Mouse (Mus musculus) right cerebral cortex, postnatal 4 days (tissue): ENCODE results near the gene Nudt1.
A peak's percentile ranks its signal among the peaks of the same experiment; 100 is the strongest.

ENCODE experiments used
- DNase-seq: peaks from one replicate; pipeline ENCODE4 v3.0.0-alpha.2; 2022

The Nudt1 gene

DNA sequence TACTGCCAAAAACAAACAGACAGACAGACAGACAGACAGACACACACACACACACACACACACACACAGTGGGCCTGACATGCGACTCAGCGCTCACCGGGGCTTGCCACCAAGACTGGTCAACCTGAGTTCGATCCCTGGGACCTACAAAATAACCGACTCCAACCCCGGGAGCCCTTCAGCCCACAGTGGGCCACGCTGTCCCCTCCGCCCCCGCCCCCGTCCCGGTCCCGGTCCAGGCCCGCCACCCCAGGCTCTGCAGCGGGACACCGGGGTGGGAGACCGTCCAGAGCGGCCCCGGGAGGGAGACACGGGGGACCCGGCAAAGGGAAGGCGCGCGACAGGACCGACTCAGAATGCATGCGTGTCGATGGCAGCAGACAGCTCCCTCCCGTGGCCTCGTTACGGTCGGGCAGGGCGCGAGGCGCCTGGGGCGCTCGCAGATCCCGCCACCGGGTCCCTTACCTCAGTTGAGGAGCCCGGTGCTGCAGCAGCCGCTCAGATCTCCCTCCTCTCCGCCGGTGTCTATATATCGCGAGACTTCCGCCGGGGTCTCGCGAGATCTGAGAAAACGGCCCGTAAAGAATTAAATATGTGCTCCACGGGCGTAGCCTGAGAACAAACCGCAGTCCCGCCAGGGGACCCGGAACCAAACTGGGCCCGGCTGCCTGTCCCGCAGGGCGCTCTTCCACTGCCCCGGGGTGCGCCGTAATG is at the start of gene Nudt1, which contains the start of gene Mad1l1:
Nudt1 (plus strand) TSS at position 615 of the 714 bp plus-strand sequence.
Mad1l1 (minus strand) TSS at position 511 of the 714 bp plus-strand sequence.
- peak; percentile 85 for DNase-seq

DNA sequence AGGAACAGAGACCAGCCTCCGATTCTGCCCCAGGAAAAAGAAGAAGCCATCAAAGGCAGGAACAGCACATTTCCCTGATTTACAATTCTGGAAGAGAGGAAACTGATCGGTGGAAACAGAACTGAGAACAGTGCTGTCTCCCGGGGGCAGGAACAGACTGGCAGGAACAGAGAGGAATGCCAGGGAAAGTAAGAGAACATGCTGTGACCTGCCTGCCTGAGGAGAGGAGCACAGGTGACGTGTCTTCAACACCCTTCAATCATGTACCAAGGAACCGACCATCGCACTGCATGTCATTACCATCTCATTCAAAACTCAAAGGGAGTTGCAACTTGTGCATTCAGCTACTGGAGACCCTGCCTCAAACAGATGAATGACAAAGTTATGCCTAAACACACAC is 44.7 kb upstream of the Nudt1 start:
- no peak for DNase-seq

DNA sequence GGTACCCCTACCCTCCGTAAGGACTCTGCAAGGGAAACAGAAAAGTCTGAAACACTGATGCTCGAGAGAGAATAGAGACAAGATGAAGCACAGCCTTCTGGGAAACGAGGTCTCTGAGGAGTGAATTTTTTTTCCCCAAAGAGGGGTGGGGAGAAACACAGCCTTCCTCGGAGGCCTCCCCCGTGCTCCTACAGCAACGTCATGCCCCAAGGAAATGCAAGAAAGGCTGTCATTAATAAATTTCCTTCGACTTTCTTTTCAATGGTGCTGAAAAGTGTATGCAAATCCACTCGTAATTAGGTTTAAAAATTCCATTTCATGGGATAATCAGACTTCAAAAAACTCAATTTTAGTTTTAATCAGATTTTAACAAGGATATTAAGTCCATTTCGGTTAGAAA is 41.3 kb upstream of the Nudt1 start:
- DNase-seq = no peak

DNA sequence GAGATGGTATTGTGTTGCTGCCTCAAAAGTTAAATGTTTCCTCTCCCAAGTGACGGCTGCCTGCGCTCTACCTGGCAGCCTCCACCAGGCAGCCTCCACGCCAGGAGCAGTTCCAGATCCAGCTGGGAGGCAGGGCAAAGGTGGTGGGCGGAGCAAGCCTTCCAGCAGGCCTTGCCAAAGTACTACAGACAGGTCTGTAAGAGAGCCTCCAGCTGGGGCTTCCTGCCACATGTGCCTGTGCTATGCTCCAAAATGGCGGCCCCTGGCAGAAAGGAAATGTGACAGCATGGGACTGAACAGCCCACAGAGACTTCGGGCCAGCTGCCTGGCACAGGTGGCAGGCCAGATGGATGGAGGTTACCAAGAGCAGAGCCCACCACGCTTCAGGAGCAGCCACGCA is 39.1 kb upstream of the Nudt1 start:
- no peak for DNase-seq

DNA sequence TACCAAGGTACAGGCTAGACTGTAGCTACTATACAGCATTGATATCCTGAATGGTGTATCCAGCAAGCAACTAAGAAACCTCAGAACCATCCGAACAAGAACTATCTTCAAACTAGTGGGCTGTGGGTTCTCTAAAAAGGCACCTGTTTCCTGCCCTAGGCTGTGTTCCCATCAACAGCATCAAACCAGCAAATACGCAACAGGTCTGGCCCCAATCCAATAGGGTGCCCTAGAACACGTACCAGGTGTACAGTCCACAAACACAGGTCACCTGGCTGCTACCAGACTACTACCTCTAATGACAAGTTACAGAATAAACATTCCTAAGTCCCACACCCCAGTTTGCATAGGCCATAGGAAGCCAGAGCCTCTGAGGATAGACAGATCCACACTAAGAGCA is 38.6 kb upstream of the Nudt1 start:
- no peak for DNase-seq

DNA sequence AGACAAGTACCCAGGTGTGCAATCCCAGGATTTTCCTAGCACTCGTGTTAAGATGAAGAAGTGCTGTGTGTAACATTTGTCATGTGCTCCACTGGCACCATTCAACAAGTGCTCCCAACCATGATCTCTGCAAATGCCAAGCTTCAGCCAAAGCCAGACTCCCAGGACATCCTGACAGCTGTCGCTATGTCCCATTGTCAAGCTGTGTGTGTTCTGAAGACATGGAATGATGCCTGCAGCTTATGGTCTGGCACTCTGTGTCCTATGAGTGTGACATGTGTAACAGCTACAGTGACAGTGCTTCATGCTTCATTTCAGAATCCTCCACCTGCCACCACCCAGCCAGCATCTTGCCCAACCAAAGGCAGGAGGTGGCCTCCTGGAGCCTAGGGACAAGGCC is 37.4 kb upstream of the Nudt1 start:
- DNase-seq = no peak

DNA sequence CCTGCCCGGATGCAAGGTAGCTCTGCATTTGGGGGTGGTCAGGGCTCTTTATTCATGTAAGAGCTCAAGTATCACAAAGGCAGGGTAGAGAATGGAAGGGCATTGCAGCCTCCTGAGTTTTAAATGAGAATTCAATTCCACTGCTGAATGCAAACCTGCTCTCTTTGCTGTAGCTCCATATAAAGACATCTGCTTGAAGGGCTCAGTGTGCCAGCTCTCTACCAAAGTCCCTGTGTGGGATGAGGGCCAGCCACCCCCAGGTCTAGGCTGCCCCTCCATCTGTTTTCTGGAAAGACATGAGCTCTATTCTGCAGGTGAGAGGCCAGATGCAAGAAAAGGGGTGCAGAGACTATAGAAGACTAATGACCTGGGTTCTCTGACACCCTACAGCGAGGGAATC is 36.7 kb upstream of the Nudt1 start:
- no peak for DNase-seq

DNA sequence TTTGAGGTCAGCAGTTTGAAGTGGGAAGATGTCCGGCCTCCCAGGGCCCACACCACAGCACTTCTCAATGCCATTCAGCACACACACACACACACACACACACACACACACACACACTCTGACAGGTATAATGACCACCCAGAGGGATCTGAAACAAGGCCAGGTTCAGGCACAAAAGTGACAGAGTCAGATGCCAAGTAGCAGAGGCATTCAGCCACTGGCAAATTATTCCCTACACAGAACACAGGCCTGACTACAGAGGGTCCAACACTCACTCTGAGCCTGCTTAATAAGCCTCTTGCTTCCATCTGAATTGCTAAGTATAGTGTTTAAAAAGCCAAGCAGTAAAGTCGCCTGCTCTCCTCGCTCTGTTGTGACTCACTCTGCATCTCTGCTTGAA is 33.2 kb upstream of the Nudt1 start:
- DNase-seq = no peak

DNA sequence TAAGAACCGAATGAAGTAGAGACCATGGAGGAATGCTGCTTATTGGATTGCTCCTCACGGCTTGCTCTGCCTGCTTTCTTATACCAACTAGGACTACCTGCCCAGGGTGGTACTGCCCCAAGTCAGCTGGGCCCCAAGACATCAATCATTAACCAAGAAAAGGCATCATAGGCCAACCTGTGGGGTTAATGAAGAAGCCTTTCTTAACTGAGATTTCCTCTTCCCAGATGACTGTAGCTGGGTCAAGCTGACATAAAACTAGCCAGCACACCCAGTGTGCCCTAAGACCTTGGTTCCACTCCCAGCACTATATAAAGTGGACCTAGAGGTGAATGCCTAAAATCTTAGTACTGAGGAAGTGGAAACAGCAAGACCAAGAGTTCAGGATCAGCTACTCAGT is 32.3 kb upstream of the Nudt1 start:
- DNase-seq = no peak

DNA sequence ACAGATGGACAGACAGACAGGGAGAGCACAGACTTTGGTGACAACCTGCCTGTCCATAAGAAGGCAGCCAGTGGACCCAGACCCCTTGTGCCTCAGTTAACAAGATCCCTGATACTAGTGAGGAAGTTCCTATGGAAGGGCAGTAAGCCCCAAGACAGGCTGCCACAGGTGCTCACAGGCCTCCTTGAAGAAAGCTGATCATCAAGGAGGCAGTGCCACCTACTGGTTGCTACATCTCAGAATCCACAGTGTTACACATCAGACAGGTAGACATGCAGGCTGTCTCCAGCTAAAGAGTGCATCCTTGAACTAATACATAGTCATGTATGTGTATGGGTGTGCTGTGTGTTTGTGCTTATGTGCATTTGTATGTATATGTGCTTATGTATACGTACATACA is 29.3 kb upstream of the Nudt1 start:
- DNase-seq = peak; percentile 60

DNA sequence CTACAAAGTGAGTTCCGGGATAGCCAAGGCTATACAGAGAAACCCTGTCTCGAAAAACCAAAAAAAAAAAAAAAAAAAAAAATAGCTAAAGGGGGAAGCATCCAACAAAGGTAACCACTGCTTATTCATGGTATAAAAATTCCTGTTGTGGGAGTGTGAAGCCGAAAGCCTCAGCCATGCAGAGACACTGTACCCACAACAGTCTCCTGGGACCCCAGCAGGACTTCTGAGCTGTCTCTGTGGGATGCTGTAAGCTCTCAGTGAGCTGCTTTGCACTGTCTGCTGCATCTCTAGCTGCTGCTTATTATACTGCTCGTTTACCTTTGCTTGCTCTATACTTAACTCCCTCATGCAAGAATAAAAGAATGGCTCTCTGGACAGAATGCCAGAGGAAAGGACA is 23.2 kb upstream of the Nudt1 start:
- no peak for DNase-seq

DNA sequence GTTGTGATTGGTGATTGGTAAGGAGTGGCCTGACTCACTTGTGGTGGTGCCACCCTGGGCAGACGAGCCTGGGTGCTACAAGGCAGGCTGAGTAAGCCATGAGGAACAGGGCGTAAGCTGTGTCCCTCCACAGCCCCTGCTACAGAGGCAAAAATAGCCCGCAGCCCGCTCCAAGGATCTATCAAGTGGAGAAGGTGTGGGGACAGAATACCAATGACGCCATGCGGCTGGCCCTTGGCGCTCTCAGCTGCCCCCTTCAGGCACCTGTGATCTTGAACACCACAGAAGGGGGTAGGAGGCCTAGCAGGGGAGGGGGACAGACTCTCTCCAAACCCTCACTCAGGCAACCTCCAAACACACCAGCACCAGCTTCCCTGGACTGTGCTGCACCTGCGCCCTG is 15.4 kb upstream of the Nudt1 start:
- DNase-seq = peak; percentile 25

DNA sequence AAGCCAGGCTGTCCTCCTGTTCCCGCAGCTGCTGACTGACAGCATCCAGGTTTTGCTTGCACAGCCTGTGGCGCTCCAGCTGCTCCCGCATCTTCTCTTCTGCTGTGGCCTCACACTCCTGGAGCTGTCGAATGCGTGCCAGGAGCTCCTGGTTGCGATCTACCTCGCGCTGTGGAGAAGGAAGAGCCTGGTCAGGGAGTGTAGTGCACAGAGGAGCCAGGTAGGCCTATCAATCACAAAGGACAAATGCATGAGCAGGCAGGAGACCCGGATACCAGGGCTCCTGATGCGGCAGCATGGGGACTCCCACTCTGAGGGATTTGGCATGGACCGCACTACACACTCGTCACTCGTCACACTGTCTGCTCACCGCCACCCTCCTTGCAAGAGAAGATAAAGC is 13.9 kb upstream of the Nudt1 start:
- no peak for DNase-seq

DNA sequence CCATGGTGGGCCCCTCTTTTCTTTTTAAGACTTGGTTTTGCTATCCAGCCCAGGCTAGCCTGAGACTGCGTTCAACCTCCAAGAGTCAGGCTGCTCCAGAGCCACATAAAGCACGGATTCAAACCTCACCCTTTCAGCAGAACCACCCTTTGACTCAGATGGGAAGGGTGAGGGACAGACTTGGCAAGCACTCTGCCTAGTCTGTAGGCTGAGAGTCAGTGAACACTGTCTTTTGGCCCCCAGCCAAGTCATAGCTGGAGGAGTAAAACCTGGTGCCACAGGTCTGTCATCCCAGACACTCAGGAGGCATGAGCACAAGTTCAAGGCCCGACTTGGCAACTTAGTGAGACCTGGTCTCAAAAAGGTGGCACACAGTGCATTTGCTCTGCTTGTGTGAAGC is 4.7 kb upstream of the Nudt1 start:
- DNase-seq = no peak

DNA sequence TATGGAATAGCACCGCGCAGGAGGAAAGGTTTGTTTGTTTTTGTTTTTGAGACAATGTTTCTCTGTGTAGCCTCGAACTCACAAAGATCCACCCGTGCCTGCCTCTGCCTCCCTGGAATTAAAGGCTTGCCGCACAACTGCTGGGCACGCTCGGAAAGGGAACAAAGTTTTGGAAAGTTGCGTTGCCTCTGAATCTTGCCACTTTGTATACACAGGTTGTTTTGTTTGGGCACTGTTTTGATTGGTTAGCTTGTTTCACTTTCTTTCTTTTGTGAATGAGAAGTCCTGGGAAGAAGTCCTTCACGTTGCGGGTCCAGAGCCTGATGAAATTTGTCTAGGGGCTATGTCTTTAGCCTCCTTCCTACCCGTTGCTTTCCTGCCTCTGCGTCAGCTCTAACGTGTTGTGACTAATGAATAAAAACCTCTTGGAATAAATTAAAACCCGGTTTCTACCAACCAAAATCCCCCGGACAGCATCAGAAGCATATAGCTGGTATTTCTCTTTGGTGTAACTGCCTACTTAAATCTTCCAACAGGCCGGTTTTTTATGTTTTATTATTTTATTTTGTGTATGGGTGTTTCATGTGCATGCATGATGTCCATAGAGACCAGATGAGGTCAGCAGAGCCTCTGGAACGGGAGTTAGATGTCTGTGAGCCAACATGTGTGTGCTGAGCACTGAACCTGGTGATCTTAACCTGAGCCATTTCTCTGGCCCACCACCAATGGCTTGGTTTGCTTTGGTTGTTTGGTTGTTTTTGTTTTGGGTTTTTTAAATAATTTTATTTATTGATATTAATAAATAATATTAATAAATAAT is 510 bp downstream of the Nudt1 start:
- DNase-seq = no peak

DNA sequence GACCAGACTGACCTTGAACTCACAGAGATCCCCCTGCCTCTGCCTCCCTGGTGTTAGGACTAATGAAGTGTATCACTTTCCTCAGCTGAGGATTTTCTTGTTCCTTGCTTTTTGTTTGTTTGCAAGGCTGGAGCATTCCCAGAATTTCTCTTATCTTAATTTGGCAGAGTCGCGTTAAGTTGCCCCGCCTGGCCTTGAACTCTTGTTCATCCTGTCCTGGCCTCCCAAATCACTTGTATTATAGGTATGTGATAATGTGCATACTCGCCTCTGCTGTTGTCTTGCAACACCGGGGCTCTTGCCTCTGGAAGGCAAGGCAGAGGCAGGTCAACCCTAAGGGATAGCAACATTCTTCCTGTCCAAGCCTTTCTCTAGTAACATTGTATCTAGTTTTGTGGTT is 2.6 kb downstream of the Nudt1 start:
- no peak for DNase-seq

DNA sequence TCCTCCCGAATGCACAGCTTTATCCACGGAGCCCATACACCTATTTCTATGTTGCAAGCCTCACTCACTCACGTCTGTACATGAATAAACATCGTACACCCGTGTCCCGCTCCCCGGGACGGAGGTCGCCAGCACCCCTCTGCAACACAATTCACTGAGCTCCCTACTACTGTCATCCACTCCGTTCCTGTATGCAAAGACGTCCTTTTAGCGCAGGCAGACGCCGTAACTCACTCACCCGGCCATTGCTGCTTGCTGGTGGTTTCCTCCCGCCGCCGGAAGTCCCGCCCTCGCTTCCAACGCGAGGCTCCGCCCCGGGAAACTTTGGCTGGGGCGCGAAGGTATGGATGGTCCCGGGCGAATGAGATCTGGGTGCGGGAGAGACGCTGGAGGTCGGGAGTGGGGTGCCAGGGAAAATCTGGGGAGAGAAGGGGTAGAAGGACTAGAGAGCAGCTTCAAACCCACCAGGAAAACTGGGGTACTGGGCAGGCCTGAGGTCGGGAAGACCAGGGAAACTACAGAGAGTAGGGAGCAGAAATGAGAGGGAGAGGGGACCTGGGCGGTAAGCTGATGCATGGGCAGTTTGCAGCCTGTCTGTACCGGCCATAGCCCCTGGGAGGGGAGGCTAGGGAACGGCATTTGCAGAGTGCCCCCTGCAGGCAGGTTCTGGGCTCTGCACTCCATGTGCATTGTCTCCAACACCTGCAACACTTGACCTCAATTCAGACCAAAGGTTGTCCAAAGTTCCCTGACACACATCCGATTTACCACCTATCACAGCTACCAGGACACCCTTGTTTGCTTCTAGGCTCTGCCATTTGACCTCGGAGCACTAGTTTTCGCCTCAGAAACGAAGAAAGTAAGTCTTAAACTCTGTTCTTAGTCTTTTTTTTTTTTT is 10.4 kb downstream of the Nudt1 start, which contains the start of gene Mrm2:
Mrm2 (minus strand) TSS at position 284 of the 898 bp plus-strand sequence.
- peak; percentile 75 for DNase-seq

DNA sequence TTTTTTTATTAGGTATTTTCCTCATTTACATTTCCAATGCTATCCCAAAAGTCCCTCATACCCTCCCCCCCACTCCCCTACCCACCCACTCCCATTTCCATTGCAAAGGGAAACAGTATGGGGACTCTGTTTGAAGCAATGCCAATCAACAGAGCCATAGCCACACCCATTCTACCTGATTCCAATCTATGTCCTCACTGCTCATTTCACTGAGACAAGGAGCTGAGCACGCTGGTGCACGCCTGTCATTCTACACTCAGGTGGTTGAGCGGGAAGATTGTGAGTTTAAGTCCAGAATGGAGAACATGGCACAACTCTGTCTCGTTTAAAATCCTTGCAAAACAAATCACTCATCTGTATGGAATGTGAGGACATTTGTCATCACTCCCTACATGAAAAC is 11.1 kb downstream of the Nudt1 start:
- no peak for DNase-seq

DNA sequence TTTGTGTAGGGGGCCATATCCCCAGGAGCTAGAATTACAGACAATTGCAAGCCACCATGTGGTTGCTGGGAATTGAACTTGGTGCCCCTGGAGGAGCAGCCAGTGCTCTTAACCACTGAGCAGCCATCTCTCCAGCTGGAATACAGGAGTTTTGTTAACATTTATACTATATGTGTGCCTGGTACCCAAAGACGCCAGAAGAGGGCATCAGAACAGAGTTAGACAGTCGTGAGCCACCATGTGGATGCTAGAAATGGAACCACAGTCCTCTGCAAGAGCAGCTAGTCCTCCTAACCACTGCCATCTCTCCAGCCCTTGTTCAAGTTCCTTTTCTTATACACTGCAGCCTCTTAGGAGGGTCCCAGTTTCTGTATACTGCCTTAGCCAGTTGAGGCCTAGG is 12.2 kb downstream of the Nudt1 start:
- DNase-seq = no peak

DNA sequence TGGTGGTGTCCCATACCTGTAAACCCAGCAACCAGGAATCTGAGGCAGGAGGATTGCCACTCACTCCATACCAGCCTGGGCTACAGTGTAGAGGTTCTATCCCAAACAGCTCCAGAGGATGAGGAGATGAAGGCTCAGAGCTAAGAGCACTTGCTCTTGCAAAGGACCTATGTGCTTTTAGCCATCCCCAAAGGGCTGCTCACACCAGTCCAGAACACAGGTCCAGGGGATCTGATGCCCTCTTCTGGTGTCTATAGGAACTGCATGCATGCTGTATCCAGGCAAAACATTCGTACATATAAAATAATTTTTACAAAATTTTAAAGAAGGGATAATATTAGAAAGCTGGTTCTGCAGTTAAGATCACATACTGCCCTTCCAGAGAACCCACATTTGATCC is 15.2 kb downstream of the Nudt1 start:
- DNase-seq = peak; percentile 46

DNA sequence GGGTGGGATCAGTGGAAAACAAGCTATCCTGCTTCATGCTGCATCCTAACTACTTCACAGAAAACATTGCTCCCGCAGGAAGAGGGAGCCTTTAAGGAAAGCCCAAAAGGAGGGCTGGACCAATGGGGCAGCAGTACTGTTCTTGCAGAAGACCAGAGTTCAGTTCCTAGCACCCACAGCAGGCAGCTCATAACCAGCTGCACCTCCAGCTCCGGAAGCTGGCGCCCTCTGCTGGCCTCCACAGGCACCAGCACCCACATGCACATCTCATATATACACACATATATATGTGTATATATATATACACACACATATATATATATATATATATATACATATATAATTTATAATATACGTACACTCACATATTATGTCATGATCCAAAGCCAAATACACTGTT is 17.3 kb downstream of the Nudt1 start:
- DNase-seq = no peak

DNA sequence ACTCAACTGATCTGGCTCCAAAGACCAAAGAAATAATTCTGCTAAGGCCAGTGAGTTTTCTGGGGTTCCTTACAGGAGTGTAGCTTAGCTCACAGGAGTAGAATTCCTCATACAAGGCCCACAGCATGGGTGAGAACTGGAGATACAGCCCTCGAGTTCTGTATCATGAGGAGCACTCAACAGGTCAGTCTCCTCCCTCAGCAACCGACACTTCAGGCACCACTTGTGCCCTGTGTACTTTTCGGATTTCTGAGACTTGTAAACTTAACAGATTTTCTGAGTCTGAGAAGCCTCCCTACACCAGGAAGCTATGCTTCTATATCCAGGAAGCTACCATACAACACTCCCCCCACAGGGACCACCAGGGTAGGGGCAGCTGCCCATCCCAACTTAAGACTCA is 18.4 kb downstream of the Nudt1 start:
- DNase-seq = no peak

DNA sequence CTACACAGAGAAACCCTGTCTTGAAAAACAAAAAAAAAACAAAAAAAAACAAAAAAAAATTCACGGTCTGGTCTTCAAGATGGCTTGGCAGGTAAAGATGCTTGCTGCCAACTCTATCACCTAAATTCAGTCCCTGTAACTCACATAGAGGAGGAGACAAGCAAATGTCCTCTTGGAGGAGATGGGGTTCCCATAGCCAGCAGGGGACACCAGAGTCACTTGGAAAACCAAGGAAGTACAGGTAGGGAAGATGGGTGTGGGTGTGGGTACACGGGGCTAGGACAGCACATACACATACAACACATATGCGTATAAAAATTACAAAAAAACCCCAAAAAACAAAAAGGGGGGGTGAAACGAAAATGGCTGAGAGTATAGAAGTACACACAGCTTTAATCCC is 21.4 kb downstream of the Nudt1 start:
- DNase-seq = no peak
